ENCODE assay signal across 9 mouse cellular contexts in genomic region chr11:26073638-26074294, GRCm38 (mm10).
DNase-seq lines count a peak whose midpoint lies in the region; ATAC-seq and TF ChIP-seq lines count a peak whose summit lies in the region.
"Had no signal": no experiment of that assay in that cellular context is flagged by ENCODE, and none has a peak within 500 bp of the region (broad histone marks: within the 10 kb centered on the region; RNA-seq: fewer than 3 reads in every experiment).

No protein-coding gene starts in this region.

- TF ChIP-seq CTCF in lung, postnatal 0 days (IDR thresholded peaks at IDR 0.05), result peak; percentile 75

- no peak for TF ChIP-seq EP300 in lung, postnatal 0 days (IDR thresholded peaks at IDR 0.05)

- 47% methylated on average over 8 of the region's 8 CpGs for WGBS in lung, postnatal 0 days

- H3K4me3 ChIP-seq in lung, postnatal 0 days (ENCODE audit: low read depth, low read length), result no peak overlapping the region
- H3K4me3 ChIP-seq: embryonic facial prominence, embryonic 15.5 days had no signal

- DNase-seq in urinary bladder, postnatal 25 days (ENCODE audit: low spot score), result peak; percentile 6
- DNase-seq in urinary bladder, postnatal 10 days (ENCODE audit: low spot score), result no peak
- peak; percentile 44 for DNase-seq in embryo, embryonic 11.5 days (ENCODE audit: low read depth, low spot score)
- peak; percentile 75 to 89 for DNase-seq in layer of hippocampus, adult 18-20 months (ENCODE audit: low spot score in 2 of 2)
- DNase-seq in lung, postnatal 0 days (ENCODE audit: low spot score), result peak; percentile 70
- peak; percentile 57 for DNase-seq in right cerebral cortex, postnatal 14 days
- DNase-seq in B cell, adult 2 months, result no peak

- H3K9ac ChIP-seq in lung, postnatal 0 days (replicated peaks; ENCODE audit: low read depth), result no peak overlapping the region
- H3K9ac ChIP-seq: embryonic facial prominence, embryonic 15.5 days had no signal

- no peaks in the 10 kb centered on the region for H3K4me1 ChIP-seq in lung, postnatal 0 days (ENCODE audit: insufficient read depth, low read depth, low read length)
- H3K4me1 ChIP-seq: embryonic facial prominence, embryonic 15.5 days had no signal

- no peaks in the 10 kb centered on the region for H3K36me3 ChIP-seq in lung, postnatal 0 days (ENCODE audit: insufficient read depth, low read length)
- H3K36me3 ChIP-seq: embryonic facial prominence, embryonic 15.5 days had no signal

- no peak overlapping the region for H3K27ac ChIP-seq in lung, postnatal 0 days (ENCODE audit: low read length)
- H3K27ac ChIP-seq: embryonic facial prominence, embryonic 15.5 days had no signal

- no peak overlapping the region for H3K4me2 ChIP-seq in lung, postnatal 0 days (replicated peaks; ENCODE audit: low read depth, low read length)
- H3K4me2 ChIP-seq: embryonic facial prominence, embryonic 15.5 days had no signal

- H3K9me3 ChIP-seq in lung, postnatal 0 days (ENCODE audit: low read length), result no peaks in the 10 kb centered on the region
- H3K9me3 ChIP-seq: embryonic facial prominence, embryonic 15.5 days had no signal

- ATAC-seq in hematopoietic stem cell, adult 5-6 weeks (replicated peaks in 1 of 2; ENCODE audit: insufficient read depth in 1 of 2, low FRiP score in 2 of 2, low TSS enrichment in 1 of 2, low read depth in 1 of 2, poor library complexity in 2 of 2, severe bottlenecking in 2 of 2), result peak; percentile 75 to 92
- ATAC-seq in lung, postnatal 0 days, result peak; percentile 48; the same call in 1 of the 2 replicates

- no peaks in the 10 kb centered on the region for H3K27me3 ChIP-seq in lung, postnatal 0 days (replicated peaks; ENCODE audit: insufficient read depth, low read length)
- H3K27me3 ChIP-seq: embryonic facial prominence, embryonic 15.5 days had no signal

Comparison
In these comparisons a context has a peak if more than half of its experiments do, and no peak if none do; other contexts are left out.
1. DNase-seq: peak in urinary bladder, postnatal 25 days (single experiment), embryo, embryonic 11.5 days (single experiment), layer of hippocampus, adult 18-20 months (2 of 2), lung, postnatal 0 days (single experiment) and right cerebral cortex, postnatal 14 days (single experiment); none in urinary bladder, postnatal 10 days (single experiment) and B cell, adult 2 months (0 of 2).